Mouse (Mus musculus) gastrocnemius, postnatal 14 days (tissue): Measurements from ENCODE around the gene Abcb10. TPM values are rescaled to one million over a fixed set of nuclear protein-coding genes. Genes with fewer than 3 reads are reported as not detected.
"Not testable (repeated sequence)": the region's sequence is repeated elsewhere in the genome, so short reads cannot be mapped to it uniquely, and the experiment has no call there.

Source experiments
- DNase-seq: peaks from one replicate; pipeline ENCODE4 v3.0.0; 2021; ENCODE audit warnings: mixed read lengths
- intact Hi-C: fragments of 180-260 bp; cut with DNase I; formaldehyde crosslinking; loops from one replicate; pipeline ENCODE4 v1.15.1; 2025; ENCODE audit warnings: low total_unique reads
- long read RNA-seq, 2 experiments: library from polyadenylated mRNA; stranded (forward); transcript quantifications; one replicate each; pipeline ENCODE4 v2.0.0; 2021
- total RNA-seq, 2 experiments: library from RNA; stranded (reverse); gene quantifications; 2 replicates each; pipeline ENCODE4 v1.2.3; 2021

Abcb10 gene
- 10 to 100 TPM; 12.1 to 13.0 TPM for total RNA-seq
- long read RNA-seq, experiment 1, full-length matches to known transcripts, result 11 of 16 reads
- long read RNA-seq, experiment 1, partial matches to known transcripts, result 0 of 16 reads
- long read RNA-seq, experiment 1, other reads (novel, unspliced or antisense), result 5 of 16 reads
- long read RNA-seq, experiment 2, full-length matches to known transcripts, result 15 of 25 reads
- long read RNA-seq, experiment 2, partial matches to known transcripts, result 3 of 25 reads
- long read RNA-seq, experiment 2, other reads (novel, unspliced or antisense), result 7 of 25 reads

- DNase-seq, result peak; percentile 90
- intact Hi-C loops, result no loop called here
Measured at GRCm38 (mm10) chr8:123982826-123983400, at the start of gene Abcb10. Gene Abcb10 (minus strand): TSS chr8:123983122.

GRCm38 (mm10) chr8:124027831-124028230 is 44.9 kb upstream of the Abcb10 start:
- intact Hi-C loops, result no loop called here
- DNase-seq, result peak; percentile 14

GRCm38 (mm10) chr8:124026265-124026664 is 43.3 kb upstream of the Abcb10 start:
- intact Hi-C loops, DNase-seq: not testable (repeated sequence)

GRCm38 (mm10) chr8:124021237-124022227 is 38.6 kb upstream of the Abcb10 start, which contains the start of the genes Taf5l and Urb2:
Gene Taf5l (minus strand): TSS chr8:124021397.
Gene Urb2 (plus strand): TSS chr8:124021508.
- intact Hi-C loops, result no loop called here
- peak; percentile 93 for DNase-seq

- intact Hi-C loops, result no loop called here
- peak; percentile 60 for DNase-seq
Measured at GRCm38 (mm10) chr8:124020439-124021236, 37.7 kb upstream of the Abcb10 start.

- DNase-seq, result no peak
- intact Hi-C loops, result no loop called here
Measured at GRCm38 (mm10) chr8:124019782-124020181, 36.9 kb upstream of the Abcb10 start.

GRCm38 (mm10) chr8:124014751-124015150 is 31.8 kb upstream of the Abcb10 start:
- DNase-seq, result no peak
- intact Hi-C loops, result no loop called here

GRCm38 (mm10) chr8:124014299-124014698 is 31.4 kb upstream of the Abcb10 start:
- intact Hi-C loops, DNase-seq: not testable (repeated sequence)

GRCm38 (mm10) chr8:124011989-124012586 is 29.2 kb upstream of the Abcb10 start:
- intact Hi-C loops, result no loop called here
- no peak for DNase-seq

- intact Hi-C loops, result no loop called here
- no peak for DNase-seq
Measured at GRCm38 (mm10) chr8:124011580-124011979, 28.7 kb upstream of the Abcb10 start.

GRCm38 (mm10) chr8:124007829-124008228 is 24.9 kb upstream of the Abcb10 start:
- intact Hi-C loops, result no loop called here
- DNase-seq, result no peak

- intact Hi-C loops, result no loop called here
- no peak for DNase-seq
Measured at GRCm38 (mm10) chr8:124002546-124003108, 19.7 kb upstream of the Abcb10 start.

GRCm38 (mm10) chr8:123999568-123999967 is 16.6 kb upstream of the Abcb10 start:
- peak; percentile 54 for DNase-seq
- intact Hi-C loops, result no loop called here

- intact Hi-C loops, result no loop called here
- no peak for DNase-seq
Measured at GRCm38 (mm10) chr8:123993997-123994396, 11.1 kb upstream of the Abcb10 start.

GRCm38 (mm10) chr8:123993597-123993996 is 10.7 kb upstream of the Abcb10 start:
- intact Hi-C loops, result no loop called here
- DNase-seq, result no peak

- intact Hi-C loops, result no loop called here
- no peak for DNase-seq
Measured at GRCm38 (mm10) chr8:123992587-123992986, 9.7 kb upstream of the Abcb10 start.

- intact Hi-C loops, result no loop called here
- DNase-seq, result no peak
Measured at GRCm38 (mm10) chr8:123990277-123991049, 7.5 kb upstream of the Abcb10 start.

- intact Hi-C loops, result no loop called here
- no peak for DNase-seq
Measured at GRCm38 (mm10) chr8:123989128-123989527, 6.2 kb upstream of the Abcb10 start.
